Mouse (Mus musculus): ENCODE results near the gene Ngrn. TPM values are rescaled to one million over a fixed set of nuclear protein-coding genes. Genes with fewer than 3 reads are reported as not detected.

The Ngrn gene
- 46.2 and 47.4 TPM in 2 replicates for polyA plus RNA-seq (2015; fragmentation: Nextera tagmentation; extraction: Ambion mirVana)

- Histone ChIP-seq H3K36me3 (ENCODE audit: control insufficient read depth, insufficient read depth, low read length) (peaks cover 17% of the 10 kb centered on the region), H3K27ac (ENCODE audit: low read length) (peak within 1 kb of the TSS; percentile 79), H3K4me1 (replicated peaks; ENCODE audit: control insufficient read depth, insufficient read depth, low read length) (peaks cover 11% of the 10 kb centered on the region), H3K9me3 (ENCODE audit: control insufficient read depth, low read length) (no peaks in the 10 kb centered on the region), H3K27me3 (ENCODE audit: control insufficient read depth, insufficient read depth, low read depth, low read length) (no peaks in the 10 kb centered on the region), H3K9ac (ENCODE audit: low read length) (peak within 1 kb of the TSS; percentile 81), H3K4me3 (ENCODE audit: low read length) (peak within 1 kb of the TSS; percentile 81), H3K4me2 (ENCODE audit: low read depth, low read length) (peak within 1 kb of the TSS; percentile 82)
- ATAC-seq (ENCODE audit: low read depth), result peak; percentile 94
- WGBS, result 26% methylated on average over 40 of the region's 40 CpGs
Measured at GRCm38 (mm10) chr7:80260625-80261371, at the start of gene Ngrn. Gene Ngrn, plus strand, starts transcription at chr7:80261215.

- no peak overlapping the region for H3K9ac ChIP-seq (ENCODE audit: low read length)
- H3K4me2 ChIP-seq (ENCODE audit: low read depth, low read length), result no peak overlapping the region
- peaks cover 5% of the 10 kb centered on the region for H3K4me1 ChIP-seq (replicated peaks; ENCODE audit: control insufficient read depth, insufficient read depth, low read length)
- no peaks in the 10 kb centered on the region for H3K27me3 ChIP-seq (ENCODE audit: control insufficient read depth, insufficient read depth, low read depth, low read length)
- WGBS, result 88% methylated on average over 7 of the region's 7 CpGs
- peaks cover 6% of the 10 kb centered on the region; the same call in 1 of the 2 replicates for H3K36me3 ChIP-seq (ENCODE audit: control insufficient read depth, insufficient read depth, low read length)
- no peak for ATAC-seq (ENCODE audit: low read depth)
- no peaks in the 10 kb centered on the region for H3K9me3 ChIP-seq (ENCODE audit: control insufficient read depth, low read length)
- H3K27ac ChIP-seq (ENCODE audit: low read length), result no peak overlapping the region
- no peak overlapping the region for H3K4me3 ChIP-seq (ENCODE audit: low read length)
Measured at GRCm38 (mm10) chr7:80213604-80214003, 47.4 kb upstream of the Ngrn start.

DNA sequence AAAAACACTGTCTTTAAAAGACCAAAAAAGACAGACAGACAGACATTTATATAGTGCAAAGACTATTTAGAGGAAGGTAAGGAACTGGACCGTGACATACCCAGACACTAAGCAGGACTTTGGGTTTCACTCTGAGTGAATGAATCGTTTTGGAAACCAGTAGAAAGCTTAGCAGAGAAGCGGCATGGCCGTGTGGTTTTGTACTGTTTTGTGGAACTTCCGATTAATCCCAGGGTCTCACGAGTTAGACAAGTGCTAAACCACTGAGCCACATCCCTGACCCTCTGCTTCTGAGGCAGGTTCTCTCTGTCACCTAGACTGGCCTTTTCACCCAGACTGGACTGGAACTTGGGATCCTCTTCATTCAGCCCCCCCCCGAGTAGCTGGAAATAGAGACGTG, 46.6 kb upstream of the Ngrn start:
- Histone ChIP-seq H3K36me3 (ENCODE audit: control insufficient read depth, insufficient read depth, low read length) (peaks cover 12% of the 10 kb centered on the region), H3K9me3 (ENCODE audit: control insufficient read depth, low read length) (no peaks in the 10 kb centered on the region), H3K4me3 (ENCODE audit: low read length) (no peak overlapping the region), H3K27me3 (ENCODE audit: control insufficient read depth, insufficient read depth, low read depth, low read length) (no peaks in the 10 kb centered on the region), H3K4me1 (replicated peaks; ENCODE audit: control insufficient read depth, insufficient read depth, low read length) (peaks cover 2% of the 10 kb centered on the region), H3K27ac (ENCODE audit: low read length) (no peak overlapping the region), H3K9ac (ENCODE audit: low read length) (no peak overlapping the region), H3K4me2 (ENCODE audit: low read depth, low read length) (no peak overlapping the region)
- 77% methylated on average over 8 of the region's 8 CpGs for WGBS
- no peak for ATAC-seq (ENCODE audit: low read depth)

DNA sequence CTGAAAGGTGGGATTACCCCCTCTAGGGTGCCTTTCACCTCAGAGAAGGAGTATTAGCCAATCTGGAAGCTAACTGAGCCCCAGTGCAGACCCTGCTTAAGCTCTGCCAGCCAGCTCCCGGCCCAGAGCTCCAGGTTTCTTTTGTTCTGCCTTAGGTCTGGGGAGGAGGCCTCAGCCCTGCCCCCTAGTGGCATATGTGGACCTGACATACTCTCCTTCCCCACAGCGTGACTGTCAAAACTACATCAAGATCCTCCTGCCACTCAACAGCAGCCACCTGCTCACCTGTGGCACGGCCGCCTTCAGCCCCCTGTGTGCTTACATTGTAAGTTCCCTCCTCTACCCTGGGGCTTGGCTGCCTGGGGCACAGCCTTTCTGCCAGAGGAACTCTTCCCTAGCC, 45.6 kb upstream of the Ngrn start:
- ATAC-seq (ENCODE audit: low read depth), result peak; percentile 83
- no peaks in the 10 kb centered on the region for H3K4me1 ChIP-seq (replicated peaks; ENCODE audit: control insufficient read depth, insufficient read depth, low read length)
- H3K27me3 ChIP-seq (ENCODE audit: control insufficient read depth, insufficient read depth, low read depth, low read length), result no peaks in the 10 kb centered on the region
- H3K4me2 ChIP-seq (ENCODE audit: low read depth, low read length), result no peak overlapping the region
- H3K36me3 ChIP-seq (ENCODE audit: control insufficient read depth, insufficient read depth, low read length), result peaks cover 17% of the 10 kb centered on the region
- H3K4me3 ChIP-seq (ENCODE audit: low read length), result no peak overlapping the region
- H3K27ac ChIP-seq (ENCODE audit: low read length), result no peak overlapping the region
- WGBS, result 24% methylated on average over 4 of the region's 4 CpGs
- peak overlapping the region; percentile 39; the same call in 1 of the 2 replicates for H3K9ac ChIP-seq (ENCODE audit: low read length)
- H3K9me3 ChIP-seq (ENCODE audit: control insufficient read depth, low read length), result no peaks in the 10 kb centered on the region

DNA sequence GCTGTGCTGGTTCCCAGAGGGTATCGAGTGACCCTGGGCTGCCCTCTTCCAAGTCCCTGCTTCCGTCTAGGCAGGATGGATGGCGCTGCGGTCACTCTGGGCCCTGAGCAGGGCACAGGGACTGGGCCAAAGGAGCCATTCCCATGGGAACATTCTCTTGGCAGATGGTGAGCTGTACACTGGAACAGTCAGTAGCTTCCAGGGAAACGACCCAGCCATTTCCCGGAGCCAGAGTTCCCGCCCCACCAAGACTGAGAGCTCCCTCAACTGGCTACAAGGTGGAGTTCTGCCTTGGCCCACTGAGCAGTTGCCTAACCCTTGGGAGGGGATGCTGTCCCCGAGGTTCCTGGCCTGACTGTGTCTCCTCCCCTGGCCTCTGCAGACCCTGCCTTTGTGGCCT, 44.4 kb upstream of the Ngrn start:
- no peak overlapping the region for H3K4me3 ChIP-seq (ENCODE audit: low read length)
- peaks cover 20% of the 10 kb centered on the region for H3K36me3 ChIP-seq (ENCODE audit: control insufficient read depth, insufficient read depth, low read length)
- no peak overlapping the region for H3K4me2 ChIP-seq (ENCODE audit: low read depth, low read length)
- no peaks in the 10 kb centered on the region for H3K4me1 ChIP-seq (replicated peaks; ENCODE audit: control insufficient read depth, insufficient read depth, low read length)
- H3K27ac ChIP-seq (ENCODE audit: low read length), result no peak overlapping the region
- ATAC-seq (ENCODE audit: low read depth), result peak; percentile 35
- no peaks in the 10 kb centered on the region for H3K27me3 ChIP-seq (ENCODE audit: control insufficient read depth, insufficient read depth, low read depth, low read length)
- H3K9ac ChIP-seq (ENCODE audit: low read length), result no peak overlapping the region
- H3K9me3 ChIP-seq (ENCODE audit: control insufficient read depth, low read length), result no peaks in the 10 kb centered on the region
- WGBS, result 81% methylated on average over 8 of the region's 8 CpGs

DNA sequence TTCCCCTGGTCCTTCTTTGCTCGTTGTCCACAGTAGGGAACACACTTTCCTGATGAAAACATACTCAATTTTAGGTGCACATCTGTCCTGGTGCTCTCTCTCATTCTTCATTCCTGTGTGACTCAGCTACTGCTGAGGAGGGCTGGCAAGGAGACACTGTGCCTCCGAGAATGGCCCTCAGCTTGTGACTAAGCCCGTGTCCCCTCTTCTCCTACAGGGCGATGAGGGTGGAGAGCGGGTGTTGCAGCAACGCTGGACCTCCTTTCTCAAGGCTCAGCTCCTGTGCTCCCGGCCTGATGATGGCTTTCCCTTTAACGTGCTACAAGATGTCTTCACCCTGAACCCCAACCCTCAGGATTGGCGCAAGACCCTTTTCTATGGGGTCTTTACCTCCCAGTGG, 42.3 kb upstream of the Ngrn start:
- Histone ChIP-seq H3K4me2 (ENCODE audit: low read depth, low read length) (no peak overlapping the region), H3K27me3 (ENCODE audit: control insufficient read depth, insufficient read depth, low read depth, low read length) (no peaks in the 10 kb centered on the region), H3K4me1 (replicated peaks; ENCODE audit: control insufficient read depth, insufficient read depth, low read length) (no peaks in the 10 kb centered on the region), H3K4me3 (ENCODE audit: low read length) (no peak overlapping the region), H3K36me3 (ENCODE audit: control insufficient read depth, insufficient read depth, low read length) (peaks cover 16% of the 10 kb centered on the region), H3K9ac (ENCODE audit: low read length) (no peak overlapping the region), H3K27ac (ENCODE audit: low read length) (no peak overlapping the region), H3K9me3 (ENCODE audit: control insufficient read depth, low read length) (no peaks in the 10 kb centered on the region)
- 87% methylated on average over 9 of the region's 9 CpGs for WGBS
- ATAC-seq (ENCODE audit: low read depth), result no peak

DNA sequence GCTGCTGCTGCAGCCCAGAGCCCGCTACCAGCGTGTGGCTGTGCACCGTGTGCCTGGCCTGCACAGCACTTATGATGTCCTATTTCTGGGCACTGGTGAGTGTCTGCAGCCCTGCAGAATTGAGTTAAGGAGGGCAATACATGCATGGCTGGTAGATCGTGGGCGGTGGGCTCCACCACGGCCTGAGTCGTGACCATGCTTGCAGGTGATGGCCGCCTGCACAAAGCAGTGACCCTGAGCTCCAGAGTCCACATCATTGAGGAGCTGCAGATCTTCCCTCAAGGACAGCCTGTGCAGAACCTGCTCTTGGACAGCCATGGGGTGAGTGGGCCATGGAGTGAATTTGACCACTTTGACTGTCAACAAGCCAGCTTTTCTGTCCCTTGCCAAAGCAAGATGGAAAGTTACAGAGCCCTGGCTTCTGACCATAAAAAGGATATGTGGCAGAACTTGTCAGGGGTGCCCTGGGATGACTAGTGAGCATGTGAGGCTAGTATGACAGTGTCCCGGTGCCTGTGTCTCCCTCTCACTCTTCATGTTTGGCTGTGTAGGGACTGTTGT, 40.7 kb upstream of the Ngrn start:
- Histone ChIP-seq H3K4me2 (ENCODE audit: low read depth, low read length) (no peak overlapping the region), H3K27ac (ENCODE audit: low read length) (no peak overlapping the region), H3K27me3 (ENCODE audit: control insufficient read depth, insufficient read depth, low read depth, low read length) (no peaks in the 10 kb centered on the region), H3K4me1 (replicated peaks; ENCODE audit: control insufficient read depth, insufficient read depth, low read length) (no peaks in the 10 kb centered on the region), H3K4me3 (ENCODE audit: low read length) (no peak overlapping the region), H3K9ac (ENCODE audit: low read length) (no peak overlapping the region), H3K9me3 (ENCODE audit: control insufficient read depth, low read length) (no peaks in the 10 kb centered on the region), H3K36me3 (ENCODE audit: control insufficient read depth, insufficient read depth, low read length) (peaks cover 32% of the 10 kb centered on the region)
- ATAC-seq (ENCODE audit: low read depth), result no peak
- 91% methylated on average over 9 of the region's 9 CpGs for WGBS

DNA sequence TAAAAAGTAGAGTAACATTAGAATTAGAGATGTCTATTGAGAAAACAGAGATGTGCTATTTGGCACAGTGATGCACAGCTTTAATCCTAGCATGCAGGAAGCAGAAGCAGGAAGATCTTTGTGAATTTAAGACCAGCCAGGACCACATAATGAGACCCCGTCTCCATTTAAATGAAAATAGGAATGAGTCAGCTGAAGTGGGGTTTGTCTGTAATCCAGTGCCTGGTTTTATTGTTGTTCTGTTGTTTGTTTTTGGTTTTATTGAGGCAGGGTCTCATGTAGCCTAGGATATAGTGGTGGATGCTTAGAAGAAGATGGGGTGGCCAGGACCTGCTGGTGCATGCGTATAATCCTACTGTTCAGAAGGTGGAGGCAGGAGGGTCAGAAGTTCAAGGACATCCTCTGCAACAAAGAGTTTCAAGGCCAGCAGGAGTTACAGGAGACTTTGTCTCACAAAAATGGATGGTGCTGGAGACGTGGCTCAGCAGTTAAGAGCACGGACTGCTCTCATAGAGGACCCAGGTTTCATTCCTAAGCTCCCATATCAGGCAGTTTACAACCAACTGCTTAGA, 39.8 kb upstream of the Ngrn start:
- 83% methylated on average over 4 of the region's 4 CpGs for WGBS
- Histone ChIP-seq H3K9ac (ENCODE audit: low read length) (no peak overlapping the region), H3K9me3 (ENCODE audit: control insufficient read depth, low read length) (no peaks in the 10 kb centered on the region), H3K4me2 (ENCODE audit: low read depth, low read length) (no peak overlapping the region), H3K27ac (ENCODE audit: low read length) (no peak overlapping the region), H3K36me3 (ENCODE audit: control insufficient read depth, insufficient read depth, low read length) (peaks cover 31% of the 10 kb centered on the region), H3K27me3 (ENCODE audit: control insufficient read depth, insufficient read depth, low read depth, low read length) (no peaks in the 10 kb centered on the region), H3K4me3 (ENCODE audit: low read length) (no peak overlapping the region), H3K4me1 (replicated peaks; ENCODE audit: control insufficient read depth, insufficient read depth, low read length) (no peaks in the 10 kb centered on the region)
- ATAC-seq (ENCODE audit: low read depth), result no peak

- 94% methylated on average over 4 of the region's 4 CpGs for WGBS
- no peaks in the 10 kb centered on the region for H3K9me3 ChIP-seq (ENCODE audit: control insufficient read depth, low read length)
- no peak overlapping the region for H3K27ac ChIP-seq (ENCODE audit: low read length)
- H3K4me1 ChIP-seq (replicated peaks; ENCODE audit: control insufficient read depth, insufficient read depth, low read length), result peaks cover 11% of the 10 kb centered on the region
- no peak overlapping the region for H3K4me2 ChIP-seq (ENCODE audit: low read depth, low read length)
- no peak for ATAC-seq (ENCODE audit: low read depth)
- no peak overlapping the region for H3K9ac ChIP-seq (ENCODE audit: low read length)
- no peak overlapping the region for H3K4me3 ChIP-seq (ENCODE audit: low read length)
- H3K36me3 ChIP-seq (ENCODE audit: control insufficient read depth, insufficient read depth, low read length), result peaks cover 30% of the 10 kb centered on the region
- no peaks in the 10 kb centered on the region for H3K27me3 ChIP-seq (ENCODE audit: control insufficient read depth, insufficient read depth, low read depth, low read length)
Measured at GRCm38 (mm10) chr7:80227065-80227464, 34.0 kb upstream of the Ngrn start.
